Mouse (Mus musculus): ENCODE data around the gene Coro1c.

GRCm38 (mm10) chr5:113855696-113856095, 52.9 kb downstream of the Coro1c start:
- TF ChIP-seq CTCF (IDR thresholded peaks at IDR 0.05; ENCODE audit: borderline replicate concordance, control insufficient read depth, extremely low read depth, insufficient read depth, low read length, poor library complexity) (no peak), POLR2A (IDR thresholded peaks at IDR 0.05; ENCODE audit: control insufficient read depth, extremely low read depth, insufficient read depth, low read length, poor library complexity) (no peak)

All from thymus, adult 2 months (tissue).